Mouse (Mus musculus) lung, adult 18-20 months (tissue): ENCODE data around the gene Psmb5.

Experiments used
- DNase-seq, 2 experiments: peaks; one replicate each; pipeline ENCODE4 v3.0.0; 2022; ENCODE audit warnings: mixed read lengths in 2 of 2

Psmb5 gene

GRCm38 (mm10) chr14:54583681-54584338, 34.0 kb downstream of the Psmb5 start:
- DNase-seq, result peak; percentile 49 to 72

GRCm38 (mm10) chr14:54582536-54582935, 35.3 kb downstream of the Psmb5 start:
- no peak for DNase-seq

GRCm38 (mm10) chr14:54579638-54580037, 38.2 kb downstream of the Psmb5 start:
- DNase-seq, result no peak

- DNase-seq, result peak; percentile 36 to 61
Observed at GRCm38 (mm10) chr14:54578063-54578462, 39.8 kb downstream of the Psmb5 start.

- DNase-seq, result peak; percentile 92 to 95
Observed at GRCm38 (mm10) chr14:54577089-54577982, 40.5 kb downstream of the Psmb5 start, which contains the start of gene Ajuba. Ajuba (minus strand) TSS chr14:54577558.

GRCm38 (mm10) chr14:54576241-54577088, 41.4 kb downstream of the Psmb5 start:
- DNase-seq, result peak; percentile 18 to 25

- peak; percentile 84 to 90 for DNase-seq
Observed at GRCm38 (mm10) chr14:54575631-54576030, 42.2 kb downstream of the Psmb5 start.

- no peak for DNase-seq
Observed at GRCm38 (mm10) chr14:54575031-54575430, 42.8 kb downstream of the Psmb5 start.

GRCm38 (mm10) chr14:54574253-54574652, 43.6 kb downstream of the Psmb5 start:
- peak; percentile 38 to 61 for DNase-seq

- DNase-seq, result peak; percentile 79 to 86
Observed at GRCm38 (mm10) chr14:54572790-54573736, 44.8 kb downstream of the Psmb5 start.

- no peak for DNase-seq
Observed at GRCm38 (mm10) chr14:54572122-54572521, 45.7 kb downstream of the Psmb5 start.

- DNase-seq, result peak; percentile 17 to 20
Observed at GRCm38 (mm10) chr14:54569451-54570392, 48.1 kb downstream of the Psmb5 start.

GRCm38 (mm10) chr14:54568694-54569414, 49.0 kb downstream of the Psmb5 start:
- peak; percentile 75 to 81 for DNase-seq
